Mouse (Mus musculus): ENCODE data around the gene Olfr968.

Gene Olfr968

DNA sequence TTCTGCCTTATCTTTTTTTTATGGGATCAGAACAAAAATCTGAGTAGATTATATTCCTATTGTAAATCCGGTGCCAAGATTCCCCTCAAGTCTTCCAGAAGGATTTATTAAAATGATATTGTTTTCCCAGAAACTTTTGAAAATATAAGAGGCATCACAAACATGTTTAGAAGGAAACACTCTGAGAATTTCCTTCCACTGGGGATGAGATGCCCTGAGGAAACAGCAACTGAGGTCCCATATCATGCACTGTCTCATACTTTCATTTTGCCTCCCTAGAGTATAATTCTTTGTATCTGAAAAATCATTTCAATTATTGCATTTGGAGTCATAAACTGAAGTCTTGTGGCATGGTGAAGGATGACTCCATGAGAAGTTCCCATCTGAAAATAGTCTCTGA is at the start of gene Olfr968:
Olfr968 (minus strand) TSS at position 101 of the 400 bp plus-strand sequence.
- DNase-seq = no peak

- no peak for DNase-seq
Observed at GRCm38 (mm10) chr9:39808560-39808959, 25.5 kb upstream of the Olfr968 start, which contains the start of gene Olfr970. Gene Olfr970, plus strand, starts transcription at chr9:39808860.

DNA sequence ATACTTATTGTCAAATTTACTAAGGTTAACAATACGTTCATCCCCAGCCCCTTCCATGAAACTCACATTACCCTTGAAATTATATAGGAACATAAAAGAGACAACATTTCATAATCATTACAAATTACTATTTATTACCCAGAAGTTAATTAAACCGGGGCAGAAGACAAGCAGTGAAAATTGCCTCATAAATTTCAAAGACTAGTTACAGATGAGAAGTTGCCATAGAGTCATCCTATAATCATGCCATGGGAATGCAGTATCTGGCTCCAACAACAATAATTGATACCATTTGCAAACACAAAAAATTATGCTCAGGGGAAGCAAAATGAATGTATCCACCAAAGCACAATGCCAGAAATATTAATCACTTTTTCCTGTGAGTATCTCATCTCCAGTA is 7.5 kb upstream of the Olfr968 start, which contains the start of gene Olfr969:
Olfr969 (plus strand) TSS at position 388 of the 400 bp plus-strand sequence.
- DNase-seq = no peak

DNA sequence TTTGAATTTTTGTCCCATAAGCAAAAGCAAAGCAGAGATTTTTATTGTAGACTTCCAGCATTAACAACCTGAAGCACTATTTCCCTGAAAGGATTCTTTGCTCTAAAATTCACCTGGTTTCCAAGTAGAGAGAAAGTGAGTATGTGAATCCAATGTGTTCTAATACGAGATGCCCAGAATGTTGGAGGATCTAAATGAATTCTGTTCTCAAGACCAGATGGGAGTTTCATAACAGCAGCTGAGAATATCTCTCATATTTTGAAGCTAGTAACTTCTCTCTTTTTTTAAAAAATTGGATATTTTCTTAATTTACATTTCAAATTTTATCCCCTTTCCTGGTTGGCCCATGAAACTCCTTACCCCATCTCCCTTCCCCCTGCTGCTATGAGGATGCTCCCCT is 36.6 kb downstream of the Olfr968 start:
- no peak for DNase-seq

- no peak for DNase-seq
Observed at GRCm38 (mm10) chr9:39745949-39746348, 37.1 kb downstream of the Olfr968 start, which contains the start of gene Olfr967. Gene Olfr967, plus strand, starts transcription at chr9:39746249.

GRCm38 (mm10) chr9:39740741-39741140 is 42.3 kb downstream of the Olfr968 start:
- DNase-seq = no peak

DNA sequence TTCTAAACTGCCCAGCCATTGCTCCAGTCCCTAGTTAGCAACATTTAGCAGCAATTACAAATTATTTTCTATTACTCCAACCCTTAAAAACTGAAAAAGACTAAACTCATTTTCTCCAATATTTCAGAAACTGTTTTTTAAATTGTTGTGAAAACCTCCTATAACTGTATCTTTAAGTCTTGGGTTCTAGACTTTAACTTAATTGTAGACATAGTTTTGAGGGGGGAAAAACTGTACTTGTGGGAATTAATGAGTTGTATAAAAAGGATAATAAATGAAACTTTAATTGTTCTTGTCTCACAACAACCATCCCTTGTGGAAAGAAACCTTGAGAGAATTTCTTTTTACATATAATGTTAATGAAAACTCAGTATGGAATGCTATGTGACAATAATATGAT is 52.4 kb downstream of the Olfr968 start, which contains the start of gene Olfr150:
Olfr150 (plus strand) TSS at position 301 of the 400 bp plus-strand sequence.
- no peak for DNase-seq

Measured in cerebellum, adult 11 months (tissue).